Mouse (Mus musculus) ES-E14 (cell line): ENCODE measurements around the gene Glt6d1.

Source experiments
- CHD2 ChIP-seq: IDR thresholded peaks from 2 replicates; pipeline ENCODE4 v1.6.1; 2014; ENCODE audit warnings: mild to moderate bottlenecking, low read depth, low read length, inconsistent platforms
- MAFK ChIP-seq: IDR thresholded peaks from 2 replicates; pipeline ENCODE4 v1.6.1; 2014; ENCODE audit warnings: mild to moderate bottlenecking, low read depth, low read length, inconsistent platforms; ENCODE audit not compliant: insufficient read depth

DNA sequence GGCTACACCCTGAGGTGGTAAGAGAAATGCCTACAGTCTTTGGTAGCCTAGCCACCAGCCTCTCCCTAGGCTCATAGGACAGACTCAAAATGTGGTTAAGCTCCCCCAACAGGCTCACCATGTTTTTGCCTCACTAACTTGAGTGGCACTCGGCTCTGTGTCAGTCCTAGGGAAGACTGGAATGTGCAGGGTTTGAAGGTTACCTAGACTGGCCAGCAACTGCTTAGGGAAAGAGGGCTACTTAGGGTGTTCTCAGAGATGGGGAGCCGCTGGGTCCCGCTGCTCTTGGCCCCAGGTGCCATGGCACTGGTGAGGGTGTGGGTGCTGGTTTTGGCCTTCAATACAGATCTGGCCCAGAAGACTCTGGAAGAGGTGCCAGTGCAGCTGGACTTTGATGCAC is 33.7 kb downstream of the Glt6d1 start, which contains the start of gene Gm13539:
- no peak for TF ChIP-seq CHD2
- TF ChIP-seq MAFK, result no peak
